Comparison of ENCODE assay signal across 28 mouse cellular contexts in genomic region chr4:57073174-57073573, GRCm38 (mm10).
DNase-seq lines count a peak whose midpoint lies in the region; ATAC-seq lines count a peak whose summit lies in the region.
"Had no signal": no experiment of that assay in that cellular context is flagged by ENCODE, and none has a peak within 500 bp of the region (broad histone marks: within the 10 kb centered on the region; RNA-seq: fewer than 3 reads in every experiment).

No protein-coding gene starts in this region.

- no peaks in the 10 kb centered on the region for H3K9me3 ChIP-seq in lung, embryonic 15.5 days
- no peaks in the 10 kb centered on the region for H3K9me3 ChIP-seq in kidney, embryonic 16.5 days (ENCODE audit: low read length)
- H3K9me3 ChIP-seq: embryonic facial prominence, embryonic 12.5 days; forebrain, embryonic 10.5 days; forebrain, embryonic 15.5 days; heart, embryonic 10.5 days; heart, embryonic 15.5 days; limb, embryonic 10.5 days; limb, embryonic 15.5 days; neural tube, embryonic 15.5 days had no signal

- no peaks in the 10 kb centered on the region for H3K36me3 ChIP-seq in lung, embryonic 15.5 days
- H3K36me3 ChIP-seq in kidney, embryonic 16.5 days (ENCODE audit: insufficient read depth, low read length), result no peaks in the 10 kb centered on the region
- H3K36me3 ChIP-seq: embryonic facial prominence, embryonic 12.5 days; forebrain, embryonic 10.5 days; forebrain, embryonic 15.5 days; heart, embryonic 10.5 days; heart, embryonic 15.5 days; limb, embryonic 10.5 days; limb, embryonic 15.5 days; neural tube, embryonic 15.5 days had no signal

- H3K4me3 ChIP-seq in lung, embryonic 15.5 days, result no peak overlapping the region
- no peak overlapping the region for H3K4me3 ChIP-seq in kidney, embryonic 16.5 days (ENCODE audit: low read length)
- H3K4me3 ChIP-seq: embryonic facial prominence, embryonic 12.5 days; forebrain, embryonic 10.5 days; forebrain, embryonic 15.5 days; heart, embryonic 10.5 days; heart, embryonic 15.5 days; left cerebral cortex, adult 2 months; limb, embryonic 10.5 days; limb, embryonic 15.5 days; neural tube, embryonic 15.5 days had no signal

- no peak overlapping the region for H3K9ac ChIP-seq in lung, embryonic 15.5 days
- H3K9ac ChIP-seq in kidney, embryonic 16.5 days (replicated peaks; ENCODE audit: low read length), result no peak overlapping the region
- H3K9ac ChIP-seq: embryonic facial prominence, embryonic 12.5 days; forebrain, embryonic 15.5 days; heart, embryonic 15.5 days; limb, embryonic 15.5 days; neural tube, embryonic 15.5 days had no signal

- ATAC-seq in lung, embryonic 15.5 days (ENCODE audit: borderline replicate concordance, extremely low read depth, low FRiP score, low TSS enrichment), result no peak
- 0 out of 2 replicates have a peak, but pooled peaks have one; percentile 23 for ATAC-seq in kidney, embryonic 16.5 days (ENCODE audit: low FRiP score, low TSS enrichment)
- ATAC-seq: forebrain, embryonic 15.5 days; hindbrain, embryonic 16.5 days had no signal

- peak overlapping the region; percentile 9; the same call in 1 of the 2 replicates for H3K4me2 ChIP-seq in lung, embryonic 15.5 days
- H3K4me2 ChIP-seq in kidney, embryonic 16.5 days (replicated peaks; ENCODE audit: low read depth, low read length), result no peak overlapping the region
- H3K4me2 ChIP-seq: embryonic facial prominence, embryonic 12.5 days; forebrain, embryonic 15.5 days; heart, embryonic 15.5 days; limb, embryonic 15.5 days; neural tube, embryonic 15.5 days had no signal

- DNase-seq in lung, postnatal 10 days, result no peak
- peak; percentile 18 to 42 for DNase-seq in kidney, adult 8-10 months
- DNase-seq in kidney, postnatal 36 days, result peak; percentile 48 to 49
- no peak for DNase-seq in spleen, postnatal 4 days (ENCODE audit: low spot score in 2 of 2)
- DNase-seq in left cerebral cortex, postnatal 25 days (ENCODE audit: low spot score in 2 of 2), result no peak
- DNase-seq in left cerebral cortex, postnatal 4 days, result no peak
- DNase-seq: adrenal gland, postnatal 25 days; B cell, adult 2 months; cerebellum, adult 11-12 months; cerebellum, adult 9-11 months; embryo, embryonic 11 days; gastrocnemius, postnatal 25 days; heart, adult 11 months; layer of hippocampus, adult 9-11 months; midbrain, embryonic 14.5 days; thymus, postnatal 4 days had no signal

- intact Hi-C loops in left cerebral cortex, postnatal 25 days (cut with DNase I), result no loop called here
- intact Hi-C loops in left cerebral cortex, postnatal 4 days (cut with DNase I), result no loop called here

- no peak overlapping the region for H3K27ac ChIP-seq in lung, embryonic 15.5 days
- H3K27ac ChIP-seq in kidney, embryonic 16.5 days (ENCODE audit: low read length), result peak overlapping the region; percentile 59
- H3K27ac ChIP-seq: embryonic facial prominence, embryonic 12.5 days; forebrain, embryonic 10.5 days; forebrain, embryonic 15.5 days; heart, embryonic 10.5 days; heart, embryonic 15.5 days; left cerebral cortex, adult 2 months; limb, embryonic 10.5 days; limb, embryonic 15.5 days; neural tube, embryonic 15.5 days had no signal

- H3K27me3 ChIP-seq in lung, embryonic 15.5 days, result peaks cover 39% of the 10 kb centered on the region; the same call in 1 of the 2 replicates
- no peaks in the 10 kb centered on the region for H3K27me3 ChIP-seq in kidney, embryonic 16.5 days (ENCODE audit: insufficient read depth, low read length)
- H3K27me3 ChIP-seq: embryonic facial prominence, embryonic 12.5 days; forebrain, embryonic 15.5 days; heart, embryonic 15.5 days; limb, embryonic 15.5 days; neural tube, embryonic 15.5 days had no signal

- 68% methylated on average over 14 of the region's 14 CpGs for WGBS in lung, embryonic 15.5 days
- WGBS in kidney, embryonic 16.5 days, result 59% methylated on average over 14 of the region's 14 CpGs

- peaks cover 13% of the 10 kb centered on the region for H3K4me1 ChIP-seq in lung, embryonic 15.5 days
- 0 out of 2 replicates have a peak, but pooled peaks cover 3% of the 10 kb centered on the region for H3K4me1 ChIP-seq in kidney, embryonic 16.5 days (ENCODE audit: insufficient read depth, low read length)
- H3K4me1 ChIP-seq: forebrain, embryonic 15.5 days; heart, embryonic 15.5 days; neural tube, embryonic 15.5 days had no signal

Comparison
In these comparisons a context has a peak if more than half of its experiments do, and no peak if none do; other contexts are left out.
1. DNase-seq: peak in kidney, adult 8-10 months (2 of 2) and kidney, postnatal 36 days (2 of 2); none in lung, postnatal 10 days (single experiment), spleen, postnatal 4 days (0 of 2), left cerebral cortex, postnatal 25 days (0 of 2) and left cerebral cortex, postnatal 4 days (single experiment).